Mouse (Mus musculus): Measurements from ENCODE around the gene Opcml.
A peak's percentile ranks its signal among the peaks of the same experiment; 100 is the strongest.

Opcml gene

GRCm38 (mm10) chr9:28618186-28618892 is 827.8 kb downstream of the Opcml start:
- DNase-seq (ENCODE audit: low spot score): no peak

- DNase-seq (ENCODE audit: low spot score): no peak
Measured at GRCm38 (mm10) chr9:28621939-28622338, 831.4 kb downstream of the Opcml start.

GRCm38 (mm10) chr9:28624870-28625269 is 834.3 kb downstream of the Opcml start:
- no peak for DNase-seq (ENCODE audit: low spot score)

- no peak for DNase-seq (ENCODE audit: low spot score)
Measured at GRCm38 (mm10) chr9:28642766-28643165, 852.2 kb downstream of the Opcml start.

- no peak for DNase-seq (ENCODE audit: low spot score)
Measured at GRCm38 (mm10) chr9:28644063-28644462, 853.5 kb downstream of the Opcml start.

- no peak for DNase-seq (ENCODE audit: low spot score)
Measured at GRCm38 (mm10) chr9:28650089-28650488, 859.5 kb downstream of the Opcml start.

GRCm38 (mm10) chr9:28659996-28660395 is 869.4 kb downstream of the Opcml start:
- DNase-seq (ENCODE audit: low spot score): no peak

GRCm38 (mm10) chr9:28662882-28663281 is 872.3 kb downstream of the Opcml start:
- DNase-seq (ENCODE audit: low spot score): no peak

GRCm38 (mm10) chr9:28680309-28680708 is 889.7 kb downstream of the Opcml start:
- no peak for DNase-seq (ENCODE audit: low spot score)

- no peak for DNase-seq (ENCODE audit: low spot score)
Measured at GRCm38 (mm10) chr9:28681252-28682037, 890.9 kb downstream of the Opcml start.

- DNase-seq (ENCODE audit: low spot score): no peak
Measured at GRCm38 (mm10) chr9:28683951-28684470, 893.4 kb downstream of the Opcml start.

GRCm38 (mm10) chr9:28686942-28687611 is 896.5 kb downstream of the Opcml start:
- no peak for DNase-seq (ENCODE audit: low spot score)

GRCm38 (mm10) chr9:28690134-28690533 is 899.6 kb downstream of the Opcml start:
- no peak for DNase-seq (ENCODE audit: low spot score)

GRCm38 (mm10) chr9:28705796-28706195 is 915.2 kb downstream of the Opcml start:
- no peak for DNase-seq (ENCODE audit: low spot score)

GRCm38 (mm10) chr9:28714544-28714943 is 924.0 kb downstream of the Opcml start:
- DNase-seq (ENCODE audit: low spot score): no peak

GRCm38 (mm10) chr9:28720186-28720585 is 929.6 kb downstream of the Opcml start:
- no peak for DNase-seq (ENCODE audit: low spot score)

GRCm38 (mm10) chr9:28731811-28732602 is 941.4 kb downstream of the Opcml start:
- DNase-seq (ENCODE audit: low spot score): no peak

- DNase-seq (ENCODE audit: low spot score): peak; percentile 17
Measured at GRCm38 (mm10) chr9:28737955-28738354, 947.4 kb downstream of the Opcml start.

GRCm38 (mm10) chr9:28738451-28738860 is 947.9 kb downstream of the Opcml start:
- DNase-seq (ENCODE audit: low spot score): peak; percentile 35

GRCm38 (mm10) chr9:28744771-28745170 is 954.2 kb downstream of the Opcml start:
- DNase-seq (ENCODE audit: low spot score): no peak

GRCm38 (mm10) chr9:28748902-28749301 is 958.3 kb downstream of the Opcml start:
- no peak for DNase-seq (ENCODE audit: low spot score)

- DNase-seq (ENCODE audit: low spot score): no peak
Measured at GRCm38 (mm10) chr9:28752908-28753307, 962.3 kb downstream of the Opcml start.
